Mouse (Mus musculus): ENCODE data around the gene Cyp2a12. TPM values are rescaled to one million over a fixed set of nuclear protein-coding genes. Genes with fewer than 3 reads are reported as not detected.
"Not testable (repeated sequence)": the region's sequence is repeated elsewhere in the genome, so short reads cannot be mapped to it uniquely, and the experiment has no call there.

Cyp2a12 gene
- polyA plus RNA-seq (2012; rRNA removed), result not detected in 2 replicates

DNA sequence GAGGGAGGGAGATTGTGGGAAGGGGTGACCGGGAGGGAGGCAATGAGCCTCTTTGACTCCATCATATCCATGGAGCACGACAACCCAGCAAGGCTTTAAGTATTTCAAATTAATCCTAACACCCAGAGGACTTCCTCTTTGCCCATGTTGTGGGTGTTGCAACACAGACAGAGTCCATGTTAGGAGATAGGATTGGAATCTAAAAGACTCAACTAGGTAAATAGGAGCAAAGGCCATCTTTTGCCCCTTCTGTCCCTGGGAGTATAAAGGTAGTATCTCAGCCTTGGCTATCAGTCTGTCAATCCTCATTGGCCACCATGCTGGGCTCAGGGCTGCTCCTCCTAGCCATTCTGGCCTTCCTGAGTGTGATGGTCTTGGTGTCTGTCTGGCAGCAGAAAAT lies at the start of gene Cyp2a12:
Gene Cyp2a12 (plus strand): TSS at position 293 of the 400 bp plus-strand sequence.
- no peak for DNase-seq (ENCODE audit: extremely low spot score in 1 of 2, low spot score in 1 of 2)

DNA sequence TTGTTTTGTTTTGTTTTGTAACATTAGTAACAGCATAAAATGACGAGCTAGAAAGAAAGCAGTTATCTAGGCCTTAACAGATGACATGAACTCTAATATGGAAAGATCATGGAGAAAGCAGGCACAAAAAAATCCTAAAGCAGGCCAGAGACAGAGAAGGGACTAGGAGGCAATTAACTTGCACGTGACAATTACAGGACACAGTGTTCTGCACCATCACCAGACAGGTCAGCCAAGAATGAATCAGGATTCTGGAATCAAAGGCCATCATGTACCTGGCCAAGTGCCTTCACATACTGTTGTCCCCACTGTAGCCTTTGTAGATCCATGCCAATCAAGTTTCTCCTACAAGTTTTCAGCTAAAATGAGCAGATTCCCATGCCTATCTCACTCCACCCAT lies 47.4 kb upstream of the Cyp2a12 start:
- DNase-seq (ENCODE audit: extremely low spot score in 1 of 2, low spot score in 1 of 2), result not testable (repeated sequence)

DNA sequence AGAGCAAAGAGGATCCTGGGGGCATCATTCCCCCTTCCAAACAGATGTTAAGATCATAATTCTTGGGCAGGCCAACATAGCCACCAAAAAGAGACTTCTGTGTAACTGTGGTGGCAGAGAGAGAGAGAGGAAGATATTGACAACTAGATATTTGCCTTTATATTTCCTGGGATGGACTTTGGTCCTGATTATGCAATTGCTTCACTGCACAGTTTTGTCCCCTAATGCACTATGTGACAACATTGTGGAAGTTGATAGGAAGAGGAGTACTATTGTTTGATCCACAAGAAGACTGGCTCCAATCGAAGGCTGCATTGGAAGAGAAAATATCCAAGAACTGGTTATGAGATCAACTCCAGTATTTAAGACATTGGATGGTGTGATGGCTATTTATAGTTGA lies 46.9 kb upstream of the Cyp2a12 start:
- not testable (repeated sequence) for DNase-seq (ENCODE audit: extremely low spot score in 1 of 2, low spot score in 1 of 2)

DNA sequence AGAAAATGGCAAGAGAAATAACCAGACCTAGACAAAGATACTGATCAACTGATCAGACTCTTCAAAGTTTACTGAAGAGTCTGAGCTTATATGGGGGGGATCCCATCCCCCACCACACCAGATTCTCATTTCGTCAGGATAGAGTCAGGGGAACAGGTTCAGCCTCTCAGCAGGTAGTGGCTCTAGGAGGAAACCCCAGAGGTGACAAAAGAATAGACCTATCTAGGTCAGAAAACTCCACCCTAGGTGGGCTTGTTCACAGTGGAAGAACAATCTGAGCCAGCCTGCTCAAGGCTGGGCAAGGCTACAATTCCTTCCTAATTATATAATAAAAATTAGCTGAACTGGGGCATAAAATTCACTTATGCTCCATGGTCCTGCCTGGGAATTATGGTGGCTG lies 46.3 kb upstream of the Cyp2a12 start:
- no peak for DNase-seq (ENCODE audit: extremely low spot score in 1 of 2, low spot score in 1 of 2)

DNA sequence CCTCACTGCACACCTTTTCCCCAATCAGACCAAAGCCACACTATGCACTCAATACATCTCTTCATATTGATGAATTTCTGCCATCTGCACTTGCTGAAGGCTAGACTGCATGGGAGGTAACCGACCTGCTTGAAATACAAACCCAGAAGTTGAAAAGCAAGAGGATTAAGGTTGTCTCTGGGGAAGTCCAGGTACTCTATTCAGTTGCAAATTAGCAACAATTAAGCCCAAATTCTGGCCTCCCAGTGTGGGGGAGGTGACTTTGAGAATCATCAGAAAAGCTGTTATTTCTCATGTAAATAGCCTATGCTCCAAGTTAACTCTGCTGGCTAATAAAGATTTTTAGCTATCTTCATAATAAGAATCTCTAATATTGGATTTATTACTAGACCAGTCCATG lies 45.7 kb upstream of the Cyp2a12 start:
- DNase-seq (ENCODE audit: extremely low spot score in 1 of 2, low spot score in 1 of 2), result not testable (repeated sequence)

DNA sequence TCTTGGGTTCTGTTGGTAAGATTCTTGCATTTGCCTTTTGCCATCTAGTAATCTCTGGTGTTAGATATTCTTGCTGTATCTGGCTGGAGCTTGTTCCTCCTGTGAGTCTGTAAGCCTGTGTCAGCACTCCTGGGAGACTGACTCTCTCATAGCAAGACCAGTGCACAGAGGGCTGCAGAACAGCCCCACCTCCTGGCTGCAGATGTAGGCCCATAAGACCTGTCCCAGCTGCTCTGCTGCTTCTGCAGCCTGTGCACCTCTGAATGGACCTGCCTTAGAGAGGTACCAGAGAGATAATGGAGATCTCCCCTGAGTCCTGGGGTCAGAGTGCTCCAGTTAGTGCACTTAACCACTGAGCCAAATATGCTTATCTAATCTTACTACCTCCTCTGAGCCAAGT lies 2.3 kb upstream of the Cyp2a12 start:
- not testable (repeated sequence) for DNase-seq (ENCODE audit: extremely low spot score in 1 of 2, low spot score in 1 of 2)

DNA sequence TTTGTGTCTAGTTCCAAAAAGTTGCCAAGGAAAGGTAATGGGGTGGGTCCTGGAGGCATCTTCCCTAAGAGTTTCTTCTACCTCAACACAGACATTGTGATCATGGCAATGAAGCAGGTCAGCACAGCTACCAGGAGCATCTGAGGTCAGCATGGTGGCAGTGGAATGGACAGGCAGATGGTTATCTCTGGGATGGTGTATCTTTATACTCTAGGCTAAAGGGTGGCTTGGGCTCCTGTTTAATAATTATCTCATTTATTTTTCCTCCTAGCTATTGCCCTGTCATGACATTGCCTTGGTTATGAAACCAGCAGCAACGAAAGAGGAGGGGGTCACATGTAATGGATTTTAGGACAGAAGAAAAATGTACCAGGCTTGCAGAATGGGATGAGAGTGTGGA lies 20.0 kb downstream of the Cyp2a12 start:
- DNase-seq (ENCODE audit: extremely low spot score in 1 of 2, low spot score in 1 of 2), result not testable (repeated sequence)

DNA sequence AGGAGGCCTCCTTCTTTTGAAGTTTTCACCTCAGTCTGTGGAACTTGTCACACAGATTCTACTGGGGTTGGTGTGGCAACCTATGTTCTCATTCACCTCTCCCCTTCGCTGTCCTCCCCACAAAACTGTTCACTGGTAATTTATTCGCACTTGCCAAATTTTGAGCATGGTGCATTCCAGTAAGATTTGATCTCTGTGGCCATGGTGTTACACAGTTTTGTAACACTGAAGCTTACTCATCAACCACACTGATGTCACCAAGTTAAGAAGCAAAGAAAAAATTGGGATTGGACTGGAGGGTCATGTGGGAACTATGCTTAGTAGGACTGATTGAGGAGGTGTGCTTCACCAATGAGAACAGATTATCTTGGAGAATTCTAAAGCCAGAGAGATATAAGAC lies 30.5 kb downstream of the Cyp2a12 start:
- not testable (repeated sequence) for DNase-seq (ENCODE audit: extremely low spot score in 1 of 2, low spot score in 1 of 2)

DNA sequence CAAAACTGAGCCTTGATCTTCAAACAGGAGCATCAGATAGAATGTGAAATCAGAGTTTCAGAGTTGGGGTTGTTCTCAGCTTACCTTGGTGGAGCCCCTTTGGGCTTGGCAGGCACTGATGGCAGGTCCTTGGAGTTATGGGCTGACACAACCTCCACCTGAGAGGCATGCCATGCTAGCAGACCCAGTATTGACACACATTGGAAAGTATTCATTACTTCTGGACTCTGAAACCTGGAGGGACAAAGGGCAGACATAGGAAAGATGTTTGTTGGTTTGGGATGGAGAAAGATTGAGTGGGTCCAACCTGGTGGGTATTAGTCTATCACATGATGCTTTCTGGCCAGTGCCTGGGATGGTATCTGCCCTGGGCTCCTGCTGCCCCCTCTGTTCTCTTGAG lies 31.0 kb downstream of the Cyp2a12 start:
- DNase-seq (ENCODE audit: extremely low spot score in 1 of 2, low spot score in 1 of 2), result not testable (repeated sequence)

DNA sequence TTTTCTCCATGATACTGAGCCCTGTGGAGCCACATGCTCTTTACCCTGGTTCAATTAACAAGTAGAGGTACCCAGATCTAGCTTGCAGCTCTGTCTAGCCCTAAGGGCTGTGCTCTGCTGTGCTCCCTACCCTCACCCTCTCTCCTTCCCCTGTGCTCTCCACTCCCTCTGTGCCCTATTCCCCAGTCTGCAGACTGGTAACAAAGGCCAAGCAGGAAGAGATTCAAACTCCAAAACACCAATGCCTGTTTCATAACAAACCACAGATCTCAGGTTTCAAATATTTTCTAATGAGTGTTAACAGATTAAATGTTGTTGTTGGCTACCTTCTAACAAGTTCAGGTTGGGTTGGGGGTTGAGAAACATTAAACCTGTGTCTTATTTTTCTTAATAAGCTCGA lies 49.8 kb downstream of the Cyp2a12 start:
- no peak for DNase-seq (ENCODE audit: extremely low spot score in 1 of 2, low spot score in 1 of 2)

DNA sequence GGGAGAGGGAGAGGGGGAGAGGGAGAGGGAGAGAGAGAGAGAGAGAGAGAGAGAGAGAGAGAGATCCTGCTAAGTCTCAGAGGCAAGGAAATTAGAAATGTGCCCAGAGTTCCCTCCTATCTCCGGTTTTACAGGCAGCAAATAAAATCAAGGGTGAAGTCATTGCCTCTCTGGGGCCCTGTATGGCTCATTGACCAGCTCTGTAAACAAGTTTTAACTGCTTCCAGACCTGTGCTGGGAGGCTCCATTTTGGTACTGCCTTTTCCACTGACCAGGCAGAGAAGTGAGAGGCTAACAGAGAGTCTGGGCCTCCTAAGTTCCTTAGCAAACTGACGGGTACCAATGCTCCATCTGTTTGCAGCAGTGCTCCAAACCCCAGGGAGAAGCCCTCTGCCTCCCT lies 52.7 kb downstream of the Cyp2a12 start:
- no peak for DNase-seq (ENCODE audit: extremely low spot score in 1 of 2, low spot score in 1 of 2)

Other genes starting within 250 kb of the Cyp2a12 start
- gene Cyp2g1, start 220.2 kb upstream of the Cyp2a12 start, polyA plus RNA-seq (2012; rRNA removed), result 0.20 and 5.4 TPM in 2 replicates
- 1.2 and 10.3 TPM in 2 replicates for gene Cyp2a5, start 193.8 kb upstream of the Cyp2a12 start, polyA plus RNA-seq (2012; rRNA removed)
- gene Cyp2a22, start 89.7 kb upstream of the Cyp2a12 start, polyA plus RNA-seq (2012; rRNA removed), result not detected in 2 replicates
- 1.2 and 3.7 TPM in 2 replicates for gene Cyp2f2, start 90.8 kb downstream of the Cyp2a12 start, polyA plus RNA-seq (2012; rRNA removed)
- gene Cyp2t4, start 124.6 kb downstream of the Cyp2a12 start, polyA plus RNA-seq (2012; rRNA removed), result not detected in 2 replicates
- 96.1 and 102 TPM in 2 replicates for gene Egln2, start 137.7 kb downstream of the Cyp2a12 start, polyA plus RNA-seq (2012; rRNA removed)
- 124 and 128 TPM in 2 replicates for gene Rab4b, start 149.8 kb downstream of the Cyp2a12 start, polyA plus RNA-seq (2012; rRNA removed)
- gene Gm21983, start 152.0 kb downstream of the Cyp2a12 start, polyA plus RNA-seq (2012; rRNA removed), result 0.18 and 0.29 TPM in 2 replicates
- 4.4 TPM in 2 replicates for gene Mia, start 152.1 kb downstream of the Cyp2a12 start, polyA plus RNA-seq (2012; rRNA removed)
- 17.5 and 17.7 TPM in 2 replicates for gene BC024978, start 166.7 kb downstream of the Cyp2a12 start, polyA plus RNA-seq (2012; rRNA removed)
- 190 and 196 TPM in 2 replicates for gene Snrpa, start 167.2 kb downstream of the Cyp2a12 start, polyA plus RNA-seq (2012; rRNA removed)
- 5.2 and 6.7 TPM in 2 replicates for gene Itpkc, start 199.6 kb downstream of the Cyp2a12 start, polyA plus RNA-seq (2012; rRNA removed)
- gene Coq8b, start 203.9 kb downstream of the Cyp2a12 start, polyA plus RNA-seq (2012; rRNA removed), result 39.1 and 40.5 TPM in 2 replicates
- 95.1 and 100 TPM in 2 replicates for gene Numbl, start 229.4 kb downstream of the Cyp2a12 start, polyA plus RNA-seq (2012; rRNA removed)

Data from frontal cortex, adult 2 months (tissue).